Mouse (Mus musculus) lung, postnatal 0 days (tissue): ENCODE results near the gene Gm20388.

Experiments
- CTCF ChIP-seq: IDR thresholded peaks from 2 replicates; pipeline ENCODE4 v1.5.1; 2016; ENCODE audit warnings: antibody characterized with exemption, mild to moderate bottlenecking
- EP300 ChIP-seq: IDR thresholded peaks from 2 replicates; pipeline ENCODE4 v1.6.1; 2016; ENCODE audit warnings: antibody characterized with exemption, mild to moderate bottlenecking, control low read depth

DNA sequence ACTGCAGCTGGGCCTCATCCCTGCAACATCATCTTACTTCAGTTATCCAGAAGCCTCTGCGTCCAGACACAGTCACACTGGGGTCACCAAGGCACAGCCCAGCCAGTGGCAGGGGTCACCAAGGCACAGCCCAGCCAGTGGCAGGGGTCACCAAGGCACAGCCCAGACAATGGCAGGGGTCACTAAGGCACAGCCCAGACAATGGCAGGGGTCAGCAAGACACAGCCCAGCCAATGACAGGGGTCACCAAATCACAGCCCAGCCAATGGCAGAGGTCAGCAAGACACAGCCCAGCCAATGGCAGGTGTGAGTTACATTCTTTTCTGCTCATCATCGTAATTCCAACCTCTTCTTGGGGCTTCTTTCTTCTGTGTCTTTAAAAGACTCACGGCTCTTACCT is 2173.5 kb downstream of the Gm20388 start:
- TF ChIP-seq EP300 (no peak), CTCF (no peak)
